Mouse (Mus musculus) kidney, adult 2 months (tissue): ENCODE measurements at regions not wholly inside any gene's neighbourhood (a gene's known extent, or its start where the extent isn't known, plus 50 kb on each side); places are given as distances from the start of the nearest gene placed in this dataset.

Experiments
- CTCF ChIP-seq: fragments of 200-500 bp; conservative IDR thresholded peaks from 2 replicates; pipeline ENCODE4 v1.5.1; 2011; ENCODE audit warnings: low read depth, mild to moderate bottlenecking, control low read depth, low read length, moderate library complexity, mixed read lengths; ENCODE audit not compliant: insufficient read depth, insufficient read length
- POLR2A ChIP-seq: fragments of 200-500 bp; IDR thresholded peaks from one replicate; pipeline ENCODE4 v1.6.1; 2011; ENCODE audit warnings: low read depth, low read length, control low read depth

- TF ChIP-seq POLR2A = no peak
- TF ChIP-seq CTCF = no peak
Measured at GRCm38 (mm10) chr3:50890537-50890936, 333.7 kb upstream of the Noct start.
